Mouse (Mus musculus): ENCODE measurements around the gene Mafg. TPM values are rescaled to one million over a fixed set of nuclear protein-coding genes. Genes with fewer than 3 reads are reported as not detected.

Gene Mafg
- polyA plus RNA-seq (2012; rRNA removed) = 25.1 and 29.7 TPM in 2 replicates

GRCm38 (mm10) chr11:120633520-120634343 lies at the start of gene Mafg:
Mafg (minus strand) TSS chr11:120633600.

GRCm38 (mm10) chr11:120672687-120673593 lies 39.5 kb upstream of the Mafg start, which contains the start of gene Aspscr1:
Aspscr1 (plus strand) TSS chr11:120672973.

GRCm38 (mm10) chr11:120661076-120661460 lies 27.7 kb upstream of the Mafg start, which contains the start of gene Notum:
Notum (minus strand) TSS chr11:120661175.

GRCm38 (mm10) chr11:120648001-120648476 lies 14.6 kb upstream of the Mafg start, which contains the start of gene Myadml2:
Myadml2 (minus strand) TSS chr11:120648158.

GRCm38 (mm10) chr11:120643601-120643987 lies 10.2 kb upstream of the Mafg start, which contains the start of gene Pycr1:
Pycr1 (minus strand) TSS chr11:120643769.

GRCm38 (mm10) chr11:120625152-120625775 lies 8.1 kb downstream of the Mafg start, which contains the start of gene Sirt7:
Sirt7 (minus strand) TSS chr11:120625240.

GRCm38 (mm10) chr11:120617519-120618112 lies 15.8 kb downstream of the Mafg start, which contains the start of gene Pcyt2:
Pcyt2 (minus strand) TSS chr11:120617936.

GRCm38 (mm10) chr11:120608241-120609034 lies 25.0 kb downstream of the Mafg start, which contains the start of gene Npb:
Npb (plus strand) TSS chr11:120608477.

GRCm38 (mm10) chr11:120598283-120598989 lies 35.0 kb downstream of the Mafg start, which contains the start of the genes Alyref and Anapc11:
Alyref (minus strand) TSS chr11:120598365.
Anapc11 (plus strand) TSS chr11:120598421.

GRCm38 (mm10) chr11:120581490-120582267 lies 51.7 kb downstream of the Mafg start, which contains the start of gene Arhgdia:
Arhgdia (minus strand) TSS chr11:120581624.

Other genes starting within 250 kb of the Mafg start
- gene Nploc4, start 195.9 kb downstream of the Mafg start, polyA plus RNA-seq (2012; rRNA removed) = 18.5 and 22.6 TPM in 2 replicates
- 0.03 TPM in 1 of 2 replicates, not detected in the other for gene Tspan10, start 191.0 kb downstream of the Mafg start, polyA plus RNA-seq (2012; rRNA removed)
- gene Pde6g, start 180.1 kb downstream of the Mafg start, polyA plus RNA-seq (2012; rRNA removed) = 0.22 and 0.25 TPM in 2 replicates
- 4.2 and 5.3 TPM in 2 replicates for gene Oxld1, start 175.5 kb downstream of the Mafg start, polyA plus RNA-seq (2012; rRNA removed)
- gene Ccdc137, start 175.5 kb downstream of the Mafg start, polyA plus RNA-seq (2012; rRNA removed) = 15.5 and 17.7 TPM in 2 replicates
- 8.3 and 11.6 TPM in 2 replicates for gene Arl16, start 166.0 kb downstream of the Mafg start, polyA plus RNA-seq (2012; rRNA removed)
- 77.5 and 86.5 TPM in 2 replicates for gene Mrpl12, start 149.0 kb downstream of the Mafg start, polyA plus RNA-seq (2012; rRNA removed)
- 27.2 and 31.8 TPM in 2 replicates for gene Slc25a10, start 141.8 kb downstream of the Mafg start, polyA plus RNA-seq (2012; rRNA removed)
- 16.1 and 19.1 TPM in 2 replicates for gene Gcgr, start 102.9 kb downstream of the Mafg start, polyA plus RNA-seq (2012; rRNA removed)
- gene Mcrip1, start 83.9 kb downstream of the Mafg start, polyA plus RNA-seq (2012; rRNA removed) = 25.4 and 28.5 TPM in 2 replicates
- 0.14 TPM in 1 of 2 replicates, not detected in the other for gene Ppp1r27, start 82.5 kb downstream of the Mafg start, polyA plus RNA-seq (2012; rRNA removed)
- gene P4hb, start 60.3 kb downstream of the Mafg start, polyA plus RNA-seq (2012; rRNA removed) = 239 and 240 TPM in 2 replicates
- 151 and 168 TPM in 2 replicates for gene Arhgdia, start 52.0 kb downstream of the Mafg start, polyA plus RNA-seq (2012; rRNA removed)
- gene Alyref, start 35.2 kb downstream of the Mafg start, polyA plus RNA-seq (2012; rRNA removed) = 112 and 119 TPM in 2 replicates
- 49.9 and 56.0 TPM in 2 replicates for gene Anapc11, start 35.2 kb downstream of the Mafg start, polyA plus RNA-seq (2012; rRNA removed)
- 4.6 and 5.4 TPM in 2 replicates for gene Npb, start 25.1 kb downstream of the Mafg start, polyA plus RNA-seq (2012; rRNA removed)
- gene Pcyt2, start 15.7 kb downstream of the Mafg start, polyA plus RNA-seq (2012; rRNA removed) = 113 and 125 TPM in 2 replicates
- gene Sirt7, start 8.4 kb downstream of the Mafg start, polyA plus RNA-seq (2012; rRNA removed) = 27.4 and 30.1 TPM in 2 replicates
- gene Pycr1, start 10.2 kb upstream of the Mafg start, polyA plus RNA-seq (2012; rRNA removed) = 4.4 and 4.5 TPM in 2 replicates
- gene Myadml2, start 14.6 kb upstream of the Mafg start, polyA plus RNA-seq (2012; rRNA removed) = 0.14 and 0.28 TPM in 2 replicates
- gene Notum, start 27.6 kb upstream of the Mafg start, polyA plus RNA-seq (2012; rRNA removed) = 0.22 and 0.43 TPM in 2 replicates
- gene Aspscr1, start 39.4 kb upstream of the Mafg start, polyA plus RNA-seq (2012; rRNA removed) = 16.8 and 20.5 TPM in 2 replicates
- 61.2 and 66.5 TPM in 2 replicates for gene Cenpx, start 80.1 kb upstream of the Mafg start, polyA plus RNA-seq (2012; rRNA removed)
- gene Lrrc45, start 80.3 kb upstream of the Mafg start, polyA plus RNA-seq (2012; rRNA removed) = 8.6 and 8.7 TPM in 2 replicates
- 1.3 and 1.4 TPM in 2 replicates for gene Rac3, start 87.9 kb upstream of the Mafg start, polyA plus RNA-seq (2012; rRNA removed)
- gene Dcxr, start 93.7 kb upstream of the Mafg start, polyA plus RNA-seq (2012; rRNA removed) = 9.4 and 10.1 TPM in 2 replicates
- 0.16 TPM in 1 of 2 replicates, not detected in the other for gene Cbr2, start 98.5 kb upstream of the Mafg start, polyA plus RNA-seq (2012; rRNA removed)
- 2.8 and 3.7 TPM in 2 replicates for gene Hmga1b, start 129.2 kb upstream of the Mafg start, polyA plus RNA-seq (2012; rRNA removed)
- gene Rfng, start 150.6 kb upstream of the Mafg start, polyA plus RNA-seq (2012; rRNA removed) = 6.9 and 8.6 TPM in 2 replicates
- gene Gps1, start 150.7 kb upstream of the Mafg start, polyA plus RNA-seq (2012; rRNA removed) = 61.2 and 70.7 TPM in 2 replicates
- gene Dus1l, start 162.8 kb upstream of the Mafg start, polyA plus RNA-seq (2012; rRNA removed) = 30.8 and 33.4 TPM in 2 replicates
- gene Fasn, start 190.9 kb upstream of the Mafg start, polyA plus RNA-seq (2012; rRNA removed) = 44.8 and 46.6 TPM in 2 replicates

All from liver, embryonic 14 days (tissue).